Mouse (Mus musculus): Measurements from ENCODE around the gene Dbr1. TPM values are rescaled to one million over a fixed set of nuclear protein-coding genes. Genes with fewer than 3 reads are reported as not detected.
"Not testable (repeated sequence)": the region's sequence is repeated elsewhere in the genome, so short reads cannot be mapped to it uniquely, and the experiment has no call there.

Dbr1 gene
- polyA plus RNA-seq, 1 experiment from 2014 or later, result 26.0 TPM

DNA sequence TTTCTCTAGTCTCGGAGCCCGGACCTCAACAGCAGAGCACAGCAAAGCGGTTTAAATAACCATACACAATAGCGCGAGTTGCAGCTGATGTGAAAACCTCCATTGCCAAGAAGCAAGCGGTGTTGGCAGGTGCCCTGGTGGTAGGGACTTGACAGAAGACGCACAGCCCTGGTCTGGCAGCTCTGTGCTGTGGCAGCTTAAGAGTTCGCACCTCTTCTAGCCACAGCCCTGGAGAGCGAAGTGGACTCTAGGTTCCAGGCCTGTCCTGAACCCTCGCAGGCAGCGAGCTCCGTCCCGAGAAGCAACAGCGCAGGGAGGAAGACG lies 7.6 kb upstream of the Dbr1 start:
- H3K4me2 ChIP-seq, result peak overlapping the region; percentile 92
- H3K36me3 ChIP-seq, result no peaks in the 10 kb centered on the region
- peak overlapping the region; percentile 97 for H3K4me3 ChIP-seq
- peak; percentile 76 for ATAC-seq (ENCODE audit: low FRiP score)
- peaks cover 25% of the 10 kb centered on the region for H3K4me1 ChIP-seq (replicated peaks)
- peak overlapping the region; percentile 97 for H3K27ac ChIP-seq
- H3K9me3 ChIP-seq, result no peaks in the 10 kb centered on the region
- H3K27me3 ChIP-seq, result peaks cover 10% of the 10 kb centered on the region; the same call in 1 of the 2 replicates
- peak overlapping the region; percentile 92 for H3K9ac ChIP-seq
- WGBS, result under 1% methylated on average over 15 of the region's 15 CpGs

DNA sequence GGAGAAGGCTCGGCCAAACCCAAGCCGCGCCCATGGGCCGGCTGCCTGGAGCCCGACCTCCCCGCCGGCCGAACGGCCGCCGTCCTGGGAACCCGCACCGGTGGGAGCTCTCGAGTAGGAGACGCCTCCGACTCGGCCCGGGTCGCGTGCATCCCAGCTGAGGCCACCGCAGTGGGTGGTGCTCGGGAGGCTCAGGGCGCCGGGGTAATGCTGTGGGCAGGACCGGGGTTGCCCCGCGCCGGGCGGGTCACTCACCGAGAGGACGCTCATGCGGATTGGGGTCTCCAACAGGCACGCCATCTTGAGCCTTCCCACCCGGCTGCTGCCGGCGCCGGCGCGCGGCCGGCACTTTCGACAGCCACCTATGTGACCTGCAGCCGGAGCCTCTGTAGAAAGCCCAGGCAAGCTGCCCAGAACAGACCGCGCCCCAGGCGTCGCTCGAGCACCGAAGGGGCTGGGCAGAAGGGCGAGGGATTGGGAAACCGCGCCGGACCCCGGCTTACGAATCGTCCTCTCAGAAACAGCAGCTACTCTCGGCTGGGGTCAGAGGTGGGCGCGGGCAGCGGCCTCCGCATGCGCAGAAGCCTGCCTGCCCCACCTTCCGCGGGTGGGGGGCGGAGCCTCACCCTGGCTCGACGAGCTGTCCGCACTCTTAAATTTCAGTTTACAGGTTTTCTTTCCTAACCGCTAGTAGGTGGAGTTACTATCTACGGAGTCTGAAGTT lies 7.1 kb upstream of the Dbr1 start, which contains the start of gene Armc8:
Gene Armc8 (minus strand): TSS at position 553 of the 724 bp plus-strand sequence.
- peak; percentile 94 for ATAC-seq (ENCODE audit: low FRiP score)
- under 1% methylated on average over 61 of the region's 70 CpGs for WGBS
- peak within 1 kb of the TSS; percentile 97 for H3K4me3 ChIP-seq
- no peaks in the 10 kb centered on the region for H3K36me3 ChIP-seq
- H3K4me1 ChIP-seq (replicated peaks), result peaks cover 22% of the 10 kb centered on the region
- no peaks in the 10 kb centered on the region for H3K9me3 ChIP-seq
- peak within 1 kb of the TSS; percentile 92 for H3K4me2 ChIP-seq
- peak within 1 kb of the TSS; percentile 92 for H3K9ac ChIP-seq
- H3K27ac ChIP-seq, result peak within 1 kb of the TSS; percentile 97
- H3K27me3 ChIP-seq, result peaks cover 13% of the 10 kb centered on the region; the same call in 1 of the 2 replicates

DNA sequence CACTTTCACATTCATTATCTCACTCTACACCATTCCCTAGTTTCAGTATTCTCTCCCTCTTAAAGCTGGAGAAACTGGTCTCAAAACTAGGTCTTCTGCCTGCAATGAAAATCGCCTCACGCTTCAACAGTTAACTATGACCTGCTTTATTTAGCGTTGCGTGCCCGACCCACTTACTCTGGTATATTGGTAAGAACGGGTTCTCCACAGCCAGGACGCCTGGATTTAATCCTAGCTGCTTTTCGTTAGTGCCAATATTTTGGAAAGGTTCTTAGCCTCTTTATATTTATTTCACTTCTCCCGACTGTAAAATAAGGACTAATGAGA lies 6.6 kb upstream of the Dbr1 start:
- Histone ChIP-seq H3K4me3 (peak overlapping the region; percentile 97), H3K27ac (peak overlapping the region; percentile 97), H3K9me3 (no peaks in the 10 kb centered on the region), H3K4me1 (replicated peaks) (peaks cover 20% of the 10 kb centered on the region), H3K4me2 (peak overlapping the region; percentile 92), H3K9ac (peak overlapping the region; percentile 92), H3K36me3 (no peaks in the 10 kb centered on the region), H3K27me3 (peaks cover 13% of the 10 kb centered on the region; the same call in 1 of the 2 replicates)
- ATAC-seq (ENCODE audit: low FRiP score), result peak; percentile 64
- 2% methylated on average over 9 of the region's 9 CpGs for WGBS

DNA sequence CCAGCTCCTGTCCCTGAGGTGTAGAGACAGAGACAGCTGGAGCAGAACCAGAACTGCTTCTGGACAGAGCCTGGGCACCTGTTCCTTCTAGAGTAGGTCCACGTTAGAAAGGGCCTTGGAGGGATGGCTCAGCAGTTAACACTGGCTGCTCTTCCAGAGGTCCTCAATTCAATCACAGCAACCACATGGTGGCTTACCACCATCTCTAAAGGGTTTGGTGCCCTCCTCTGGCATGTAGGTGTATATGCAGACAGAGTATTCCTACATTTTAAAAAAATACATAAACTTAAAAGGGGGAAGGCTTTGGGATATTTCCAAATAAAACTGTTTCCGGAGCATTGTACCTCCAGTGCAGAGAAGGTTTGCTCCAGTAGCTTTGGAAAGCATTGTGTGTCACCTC lies 5.1 kb downstream of the Dbr1 start:
- Histone ChIP-seq H3K36me3 (peaks cover 47% of the 10 kb centered on the region), H3K4me1 (replicated peaks) (peaks cover 16% of the 10 kb centered on the region), H3K4me3 (no peak overlapping the region), H3K4me2 (no peak overlapping the region), H3K9me3 (no peaks in the 10 kb centered on the region), H3K27me3 (no peaks in the 10 kb centered on the region), H3K9ac (no peak overlapping the region), H3K27ac (no peak overlapping the region)
- no peak for ATAC-seq (ENCODE audit: low FRiP score)
- WGBS, result 52% methylated on average over 2 of the region's 2 CpGs

DNA sequence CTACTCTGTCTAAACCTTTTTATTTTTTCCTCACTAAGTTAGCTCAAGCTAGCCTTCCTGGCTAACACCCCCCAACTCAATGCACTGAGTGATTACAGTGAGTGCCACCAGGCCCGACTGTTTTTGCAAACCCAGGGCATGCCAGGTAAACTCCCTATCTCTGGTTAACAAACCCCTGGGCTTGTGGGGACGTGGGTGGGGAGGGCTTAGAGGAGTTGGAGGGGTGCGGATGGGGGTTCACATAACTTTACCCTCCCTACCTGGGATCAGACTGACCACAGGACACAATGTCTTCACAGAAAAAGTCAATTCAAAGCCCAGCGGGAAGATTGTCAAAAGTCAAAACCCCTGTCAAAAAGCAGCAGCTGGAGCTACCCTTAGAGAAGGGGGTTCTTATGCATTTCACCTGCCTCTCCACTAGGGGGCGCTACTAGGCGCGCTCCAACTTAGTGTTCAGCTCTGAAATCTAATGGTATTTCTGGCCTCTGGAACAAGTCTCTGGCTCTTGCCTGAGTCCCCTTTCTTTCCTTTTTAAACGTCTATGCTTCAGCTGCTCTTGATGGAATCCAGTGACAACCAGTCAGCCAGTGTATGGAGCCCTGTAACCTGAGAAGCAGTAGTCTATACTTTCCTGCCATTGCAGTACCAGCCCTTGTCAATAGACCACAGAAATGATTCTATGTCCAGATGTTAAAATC lies 12.1 kb downstream of the Dbr1 start:
- 31% methylated on average over 8 of the region's 8 CpGs for WGBS
- Histone ChIP-seq H3K4me1 (replicated peaks) (no peaks in the 10 kb centered on the region), H3K9me3 (no peaks in the 10 kb centered on the region), H3K36me3 (peaks cover 27% of the 10 kb centered on the region), H3K4me3 (no peak overlapping the region), H3K27ac (no peak overlapping the region), H3K27me3 (no peaks in the 10 kb centered on the region), H3K4me2 (no peak overlapping the region), H3K9ac (no peak overlapping the region)
- ATAC-seq (ENCODE audit: low FRiP score), result no peak

- no peaks in the 10 kb centered on the region for H3K36me3 ChIP-seq
- H3K27ac ChIP-seq, result no peak overlapping the region
- no peak overlapping the region for H3K4me2 ChIP-seq
- no peak overlapping the region for H3K4me3 ChIP-seq
- no peak overlapping the region for H3K9ac ChIP-seq
- H3K4me1 ChIP-seq (replicated peaks), result no peaks in the 10 kb centered on the region
- no peak for ATAC-seq (ENCODE audit: low FRiP score)
- no peaks in the 10 kb centered on the region for H3K27me3 ChIP-seq
- 84% methylated on average over 8 of the region's 8 CpGs for WGBS
- H3K9me3 ChIP-seq, result no peaks in the 10 kb centered on the region
Measured at GRCm38 (mm10) chr9:99591144-99591543, 15.5 kb downstream of the Dbr1 start.

DNA sequence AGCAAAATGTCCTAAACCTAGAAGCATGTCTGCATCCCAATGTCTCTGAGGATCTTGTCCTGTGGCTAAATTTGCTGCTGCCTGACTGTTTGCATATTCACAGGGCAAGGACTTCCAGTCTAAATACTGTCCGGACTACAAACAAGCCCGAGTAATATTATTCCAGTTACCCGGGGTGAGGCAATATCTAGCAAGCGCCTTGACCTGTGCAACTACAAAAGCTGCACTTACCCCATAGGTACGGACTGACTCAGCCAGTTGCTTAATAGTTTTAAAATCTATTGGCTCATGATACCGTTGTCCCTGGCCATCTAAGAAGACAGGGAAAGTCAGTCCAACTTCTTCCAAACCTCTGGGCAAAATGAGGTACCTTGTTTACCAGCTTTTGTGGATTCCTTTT lies 23.5 kb downstream of the Dbr1 start:
- not testable (repeated sequence) for ATAC-seq (ENCODE audit: low FRiP score); H3K9ac ChIP-seq; H3K4me1 ChIP-seq (replicated peaks); H3K36me3 ChIP-seq; H3K4me3 ChIP-seq; H3K27me3 ChIP-seq; H3K27ac ChIP-seq; H3K4me2 ChIP-seq; H3K9me3 ChIP-seq
- 97% methylated on average over 6 of the region's 6 CpGs for WGBS

GRCm38 (mm10) chr9:99603566-99603965 lies 28.0 kb downstream of the Dbr1 start:
- Histone ChIP-seq H3K4me1 (replicated peaks) (no peaks in the 10 kb centered on the region), H3K9me3 (no peaks in the 10 kb centered on the region), H3K9ac (no peak overlapping the region), H3K36me3 (no peaks in the 10 kb centered on the region), H3K4me2 (no peak overlapping the region), H3K27ac (no peak overlapping the region), H3K27me3 (no peaks in the 10 kb centered on the region), H3K4me3 (no peak overlapping the region)
- ATAC-seq (ENCODE audit: low FRiP score), result no peak
- WGBS, result 91% methylated on average over 2 of the region's 2 CpGs

DNA sequence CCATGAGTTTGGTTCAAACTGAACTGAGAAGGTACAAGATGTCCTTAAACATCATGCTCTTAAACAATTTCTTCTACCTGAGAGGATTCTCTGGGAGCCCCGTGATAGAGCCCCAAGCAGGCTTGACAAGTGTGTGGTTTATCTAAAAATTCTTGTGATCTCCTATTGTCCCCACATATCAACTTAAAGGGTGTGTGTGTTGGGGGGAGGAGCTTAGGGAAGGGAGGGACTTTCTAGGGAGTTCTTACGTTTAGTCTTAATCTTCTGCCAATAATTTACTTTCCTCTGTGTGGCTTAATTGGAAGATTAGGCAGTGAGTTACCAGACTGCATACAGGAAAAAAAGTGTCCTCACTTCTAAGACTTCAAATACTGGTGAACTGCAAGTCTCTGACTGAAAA lies 36.6 kb downstream of the Dbr1 start, which contains the start of gene A4gnt:
Gene A4gnt (plus strand): TSS at position 301 of the 400 bp plus-strand sequence.
- Histone ChIP-seq H3K4me2 (no peak within 1 kb of the TSS), H3K4me3 (no peak within 1 kb of the TSS), H3K27me3 (no peaks in the 10 kb centered on the region), H3K36me3 (no peaks in the 10 kb centered on the region), H3K27ac (no peak within 1 kb of the TSS), H3K9ac (no peak within 1 kb of the TSS), H3K9me3 (no peaks in the 10 kb centered on the region), H3K4me1 (replicated peaks) (no peaks in the 10 kb centered on the region)
- WGBS, result 77% methylated on average over 2 of the region's 2 CpGs
- no peak for ATAC-seq (ENCODE audit: low FRiP score)

- Histone ChIP-seq H3K4me1 (replicated peaks) (no peaks in the 10 kb centered on the region), H3K27ac (no peak overlapping the region), H3K4me3 (no peak overlapping the region), H3K9me3 (no peaks in the 10 kb centered on the region), H3K9ac (no peak overlapping the region), H3K27me3 (no peaks in the 10 kb centered on the region), H3K4me2 (no peak overlapping the region), H3K36me3 (no peaks in the 10 kb centered on the region)
- no peak for ATAC-seq (ENCODE audit: low FRiP score)
- 95% methylated on average over 8 of the region's 8 CpGs for WGBS
Measured at GRCm38 (mm10) chr9:99619688-99620087, 44.1 kb downstream of the Dbr1 start.

DNA sequence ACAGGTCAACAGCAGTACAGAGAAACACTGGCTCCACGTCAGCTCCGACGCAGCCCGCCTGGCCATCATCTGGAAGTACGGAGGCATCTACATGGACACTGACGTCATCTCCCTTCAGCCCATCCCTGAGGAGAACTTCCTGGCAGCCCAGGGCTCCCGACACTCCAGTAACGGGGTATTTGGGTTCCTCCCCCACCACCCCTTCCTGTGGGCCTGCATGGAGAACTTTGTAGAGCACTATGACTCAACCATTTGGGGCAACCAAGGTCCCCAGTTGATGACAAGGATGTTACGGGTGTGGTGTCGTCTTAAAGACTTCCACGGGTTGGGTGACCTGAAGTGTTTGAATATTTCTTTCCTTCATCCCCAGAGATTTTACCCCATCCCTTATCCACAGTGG lies 44.6 kb downstream of the Dbr1 start:
- no peaks in the 10 kb centered on the region for H3K27me3 ChIP-seq
- H3K27ac ChIP-seq, result no peak overlapping the region
- no peaks in the 10 kb centered on the region for H3K36me3 ChIP-seq
- WGBS, result 94% methylated on average over 11 of the region's 11 CpGs
- H3K9me3 ChIP-seq, result no peaks in the 10 kb centered on the region
- H3K4me3 ChIP-seq, result no peak overlapping the region
- H3K9ac ChIP-seq, result no peak overlapping the region
- ATAC-seq (ENCODE audit: low FRiP score), result no peak
- H3K4me1 ChIP-seq (replicated peaks), result no peaks in the 10 kb centered on the region
- no peak overlapping the region for H3K4me2 ChIP-seq

DNA sequence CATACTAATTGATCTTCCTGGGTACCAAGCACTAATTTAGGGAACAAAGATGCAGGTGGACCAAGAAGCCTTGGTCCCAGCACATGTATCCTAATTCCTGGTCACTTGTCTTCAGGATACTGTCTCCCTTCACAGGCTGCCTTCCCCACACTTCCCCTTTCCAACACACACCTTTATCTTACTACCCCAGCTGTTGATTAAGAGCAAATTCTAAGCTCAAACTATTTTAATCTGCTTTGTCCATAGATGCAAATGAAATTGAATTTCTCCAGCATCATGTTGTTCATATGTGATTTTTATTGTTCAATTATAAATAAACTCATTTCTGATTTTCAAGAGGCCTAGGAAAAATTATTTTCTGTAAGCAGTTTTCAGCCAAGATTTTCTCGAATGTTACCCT lies 46.4 kb downstream of the Dbr1 start:
- no peaks in the 10 kb centered on the region for H3K36me3 ChIP-seq
- H3K27ac ChIP-seq, result no peak overlapping the region
- H3K9ac ChIP-seq, result no peak overlapping the region
- no peak for ATAC-seq (ENCODE audit: low FRiP score)
- WGBS, result 92% methylated on average over 1 of the region's 1 CpGs
- no peaks in the 10 kb centered on the region for H3K4me1 ChIP-seq (replicated peaks)
- H3K4me2 ChIP-seq, result no peak overlapping the region
- no peak overlapping the region for H3K4me3 ChIP-seq
- no peaks in the 10 kb centered on the region for H3K27me3 ChIP-seq
- no peaks in the 10 kb centered on the region for H3K9me3 ChIP-seq

- 59% methylated on average over 2 of the region's 2 CpGs for WGBS
- H3K27ac ChIP-seq, result no peak overlapping the region
- no peak for ATAC-seq (ENCODE audit: low FRiP score)
- no peak overlapping the region for H3K9ac ChIP-seq
- no peaks in the 10 kb centered on the region for H3K36me3 ChIP-seq
- no peak overlapping the region for H3K4me3 ChIP-seq
- H3K27me3 ChIP-seq, result no peaks in the 10 kb centered on the region
- no peaks in the 10 kb centered on the region for H3K9me3 ChIP-seq
- H3K4me1 ChIP-seq (replicated peaks), result no peaks in the 10 kb centered on the region
- H3K4me2 ChIP-seq, result no peak overlapping the region
Measured at GRCm38 (mm10) chr9:99622966-99623365, 47.4 kb downstream of the Dbr1 start.
